Mouse (Mus musculus): ENCODE data around the gene Osbpl10. TPM values are rescaled to one million over a fixed set of nuclear protein-coding genes. Genes with fewer than 3 reads are reported as not detected.

Osbpl10 gene
- polyA plus RNA-seq, 1 experiment from 2014 or later, result 3.5 TPM

DNA sequence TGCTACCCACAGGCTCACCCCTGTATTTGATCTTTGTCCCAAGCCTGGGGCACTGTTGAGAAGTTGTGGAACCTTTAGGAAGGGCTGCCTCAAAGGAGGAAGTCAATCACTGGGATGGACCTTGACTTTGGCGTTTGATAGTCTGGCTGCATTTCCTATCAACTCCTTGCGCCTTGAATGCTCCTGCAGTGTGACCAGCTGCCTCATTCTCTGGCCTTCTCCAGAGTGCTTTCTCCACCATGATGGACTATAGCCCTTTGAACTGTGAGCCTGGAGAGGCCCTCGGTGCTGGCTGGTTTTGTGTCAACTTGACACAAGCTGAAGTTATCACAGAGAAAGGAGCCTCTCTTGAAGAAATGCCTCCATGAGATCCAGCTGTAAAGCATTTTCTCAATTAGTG lies 33.7 kb upstream of the Osbpl10 start:
- Histone ChIP-seq H3K4me3 (ENCODE audit: low read length) (no peak overlapping the region), H3K4me1 (ENCODE audit: control insufficient read depth, insufficient read depth, low read depth, low read length) (no peaks in the 10 kb centered on the region), H3K27me3 (replicated peaks; ENCODE audit: control insufficient read depth, insufficient read depth, low read length) (no peaks in the 10 kb centered on the region), H3K36me3 (ENCODE audit: control insufficient read depth, insufficient read depth, low read length) (no peaks in the 10 kb centered on the region), H3K9ac (ENCODE audit: low read depth, low read length) (no peak overlapping the region), H3K9me3 (ENCODE audit: control insufficient read depth, low read length) (0 out of 2 replicates have a peak, but pooled peaks cover 3% of the 10 kb centered on the region), H3K27ac (ENCODE audit: low read depth, low read length) (no peak overlapping the region), H3K4me2 (ENCODE audit: low read length) (no peak overlapping the region)
- 91% methylated on average over 3 of the region's 3 CpGs for WGBS
- ATAC-seq, result no peak

DNA sequence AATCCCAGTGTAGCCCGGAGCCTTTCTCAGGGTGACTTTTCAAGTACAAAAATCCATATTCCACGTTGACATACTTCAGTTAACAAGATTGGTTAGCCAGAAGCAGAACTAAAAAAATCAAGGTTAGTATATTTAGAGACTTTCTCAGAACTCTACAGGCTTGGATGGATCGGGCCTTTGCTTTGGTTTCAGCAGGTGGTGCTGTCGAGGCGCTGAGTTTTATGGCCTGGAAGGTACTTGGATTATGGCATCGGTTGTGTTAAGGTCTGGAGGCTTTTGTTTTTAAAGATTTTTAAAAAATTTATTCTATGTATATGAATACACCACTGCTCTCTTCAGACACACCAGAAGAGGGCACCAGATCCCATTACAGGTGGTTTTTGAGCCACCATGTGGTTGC lies 32.8 kb upstream of the Osbpl10 start:
- WGBS, result 85% methylated on average over 6 of the region's 6 CpGs
- no peak overlapping the region for H3K27ac ChIP-seq (ENCODE audit: low read depth, low read length)
- H3K4me3 ChIP-seq (ENCODE audit: low read length), result no peak overlapping the region
- no peaks in the 10 kb centered on the region for H3K4me1 ChIP-seq (ENCODE audit: control insufficient read depth, insufficient read depth, low read depth, low read length)
- no peaks in the 10 kb centered on the region for H3K36me3 ChIP-seq (ENCODE audit: control insufficient read depth, insufficient read depth, low read length)
- H3K9ac ChIP-seq (ENCODE audit: low read depth, low read length), result no peak overlapping the region
- H3K4me2 ChIP-seq (ENCODE audit: low read length), result no peak overlapping the region
- no peaks in the 10 kb centered on the region for H3K27me3 ChIP-seq (replicated peaks; ENCODE audit: control insufficient read depth, insufficient read depth, low read length)
- H3K9me3 ChIP-seq (ENCODE audit: control insufficient read depth, low read length), result 0 out of 2 replicates have a peak, but pooled peaks cover 3% of the 10 kb centered on the region
- no peak for ATAC-seq

DNA sequence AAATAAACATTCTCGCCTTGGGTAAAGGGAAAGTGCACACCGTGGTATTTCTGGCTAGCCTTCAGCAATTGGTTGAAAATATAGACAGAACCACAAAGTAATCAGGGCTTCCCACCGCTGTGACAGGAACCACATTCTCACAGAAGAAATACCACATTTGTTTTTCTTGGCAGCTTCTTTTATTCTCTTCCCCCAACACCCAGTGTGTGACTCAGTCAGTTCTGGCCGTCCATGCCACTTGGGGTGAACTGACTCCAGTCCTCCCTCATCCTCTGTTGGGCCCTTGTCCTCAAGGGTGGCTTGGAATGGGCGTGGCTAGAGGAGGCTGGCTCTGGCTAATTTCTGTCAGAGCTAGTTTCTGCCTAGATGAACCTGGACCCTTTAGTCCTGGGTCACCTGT lies 30.0 kb upstream of the Osbpl10 start:
- Histone ChIP-seq H3K9me3 (ENCODE audit: control insufficient read depth, low read length) (no peaks in the 10 kb centered on the region), H3K4me2 (ENCODE audit: low read length) (no peak overlapping the region), H3K36me3 (ENCODE audit: control insufficient read depth, insufficient read depth, low read length) (no peaks in the 10 kb centered on the region), H3K27me3 (replicated peaks; ENCODE audit: control insufficient read depth, insufficient read depth, low read length) (no peaks in the 10 kb centered on the region), H3K27ac (ENCODE audit: low read depth, low read length) (no peak overlapping the region), H3K4me1 (ENCODE audit: control insufficient read depth, insufficient read depth, low read depth, low read length) (no peaks in the 10 kb centered on the region), H3K4me3 (ENCODE audit: low read length) (no peak overlapping the region), H3K9ac (ENCODE audit: low read depth, low read length) (no peak overlapping the region)
- 39% methylated on average over 5 of the region's 5 CpGs for WGBS
- ATAC-seq, result no peak

DNA sequence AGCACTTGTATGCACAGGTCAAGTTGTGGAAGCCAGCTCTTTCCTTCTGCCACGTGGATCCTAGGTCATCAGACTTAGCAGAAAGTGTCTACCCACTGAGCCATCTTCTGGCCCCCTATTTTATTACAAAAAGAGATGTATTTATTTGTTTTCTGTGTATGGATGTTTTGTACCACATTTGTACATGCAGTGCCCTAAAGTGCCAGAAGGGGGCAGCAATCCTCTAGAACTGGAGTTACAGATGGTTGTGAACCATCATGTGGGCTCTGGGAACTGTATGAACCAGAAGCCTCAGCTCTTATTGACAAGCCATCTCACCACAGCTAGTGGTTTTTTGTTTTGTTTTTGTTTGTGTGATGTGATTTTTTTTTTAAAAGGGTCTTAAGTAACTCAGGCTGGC lies 25.5 kb upstream of the Osbpl10 start:
- no peaks in the 10 kb centered on the region for H3K36me3 ChIP-seq (ENCODE audit: control insufficient read depth, insufficient read depth, low read length)
- no peaks in the 10 kb centered on the region for H3K27me3 ChIP-seq (replicated peaks; ENCODE audit: control insufficient read depth, insufficient read depth, low read length)
- H3K27ac ChIP-seq (ENCODE audit: low read depth, low read length), result no peak overlapping the region
- no peak overlapping the region for H3K4me3 ChIP-seq (ENCODE audit: low read length)
- H3K4me2 ChIP-seq (ENCODE audit: low read length), result no peak overlapping the region
- no peak for ATAC-seq
- H3K4me1 ChIP-seq (ENCODE audit: control insufficient read depth, insufficient read depth, low read depth, low read length), result no peaks in the 10 kb centered on the region
- 29% methylated on average over 1 of the region's 1 CpGs for WGBS
- H3K9ac ChIP-seq (ENCODE audit: low read depth, low read length), result no peak overlapping the region
- H3K9me3 ChIP-seq (ENCODE audit: control insufficient read depth, low read length), result no peaks in the 10 kb centered on the region

DNA sequence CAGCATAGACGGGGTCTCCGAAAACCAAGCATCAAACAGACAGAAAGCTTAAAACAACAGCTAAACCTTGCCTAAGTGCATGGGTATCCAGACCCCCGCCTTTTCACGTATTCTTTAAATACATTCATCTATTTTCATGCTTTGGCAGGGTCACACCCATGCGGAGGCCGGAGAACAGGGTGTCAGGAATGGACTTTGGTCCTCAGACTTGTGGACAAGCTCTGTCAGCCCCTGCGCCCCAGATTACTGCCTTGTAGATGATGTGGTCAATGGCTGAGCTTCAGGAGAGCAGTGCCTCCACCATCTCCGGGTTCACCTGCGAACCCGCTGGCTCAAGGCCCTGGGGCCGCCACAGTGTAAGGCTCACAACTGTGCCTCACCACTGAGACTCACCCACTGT lies 23.0 kb upstream of the Osbpl10 start:
- WGBS, result 91% methylated on average over 11 of the region's 11 CpGs
- H3K9me3 ChIP-seq (ENCODE audit: control insufficient read depth, low read length), result no peaks in the 10 kb centered on the region
- no peaks in the 10 kb centered on the region for H3K27me3 ChIP-seq (replicated peaks; ENCODE audit: control insufficient read depth, insufficient read depth, low read length)
- no peaks in the 10 kb centered on the region for H3K4me1 ChIP-seq (ENCODE audit: control insufficient read depth, insufficient read depth, low read depth, low read length)
- ATAC-seq, result no peak
- no peak overlapping the region for H3K9ac ChIP-seq (ENCODE audit: low read depth, low read length)
- H3K36me3 ChIP-seq (ENCODE audit: control insufficient read depth, insufficient read depth, low read length), result no peaks in the 10 kb centered on the region
- H3K4me3 ChIP-seq (ENCODE audit: low read length), result no peak overlapping the region
- no peak overlapping the region for H3K27ac ChIP-seq (ENCODE audit: low read depth, low read length)
- no peak overlapping the region for H3K4me2 ChIP-seq (ENCODE audit: low read length)

DNA sequence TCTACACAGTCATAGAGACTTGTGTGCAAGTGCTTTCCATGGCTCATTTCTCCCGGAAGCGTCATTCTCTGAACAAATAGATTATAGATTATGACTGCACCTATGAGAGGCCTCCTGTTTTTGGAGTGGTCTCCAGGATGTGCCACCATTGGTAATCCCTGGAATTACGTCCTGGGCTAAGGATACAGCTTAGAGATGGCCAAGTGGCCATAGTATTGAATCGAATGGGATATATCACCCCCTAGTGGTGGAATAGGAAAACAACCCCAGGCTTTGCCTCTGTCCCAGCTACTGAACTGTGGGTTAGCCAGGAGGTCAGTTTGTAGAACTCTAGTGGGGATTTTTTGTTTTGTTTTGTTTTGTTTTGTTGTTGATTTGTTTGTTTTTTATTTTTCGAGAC lies 21.4 kb upstream of the Osbpl10 start:
- H3K4me3 ChIP-seq (ENCODE audit: low read length), result no peak overlapping the region
- H3K27me3 ChIP-seq (replicated peaks; ENCODE audit: control insufficient read depth, insufficient read depth, low read length), result no peaks in the 10 kb centered on the region
- WGBS, result 44% methylated on average over 5 of the region's 5 CpGs
- no peaks in the 10 kb centered on the region for H3K36me3 ChIP-seq (ENCODE audit: control insufficient read depth, insufficient read depth, low read length)
- H3K27ac ChIP-seq (ENCODE audit: low read depth, low read length), result no peak overlapping the region
- no peak; the same call in 1 of the 2 replicates for ATAC-seq
- H3K4me2 ChIP-seq (ENCODE audit: low read length), result no peak overlapping the region
- no peaks in the 10 kb centered on the region for H3K4me1 ChIP-seq (ENCODE audit: control insufficient read depth, insufficient read depth, low read depth, low read length)
- no peak overlapping the region for H3K9ac ChIP-seq (ENCODE audit: low read depth, low read length)
- peaks cover under 1% of the 10 kb centered on the region; the same call in 1 of the 2 replicates for H3K9me3 ChIP-seq (ENCODE audit: control insufficient read depth, low read length)

DNA sequence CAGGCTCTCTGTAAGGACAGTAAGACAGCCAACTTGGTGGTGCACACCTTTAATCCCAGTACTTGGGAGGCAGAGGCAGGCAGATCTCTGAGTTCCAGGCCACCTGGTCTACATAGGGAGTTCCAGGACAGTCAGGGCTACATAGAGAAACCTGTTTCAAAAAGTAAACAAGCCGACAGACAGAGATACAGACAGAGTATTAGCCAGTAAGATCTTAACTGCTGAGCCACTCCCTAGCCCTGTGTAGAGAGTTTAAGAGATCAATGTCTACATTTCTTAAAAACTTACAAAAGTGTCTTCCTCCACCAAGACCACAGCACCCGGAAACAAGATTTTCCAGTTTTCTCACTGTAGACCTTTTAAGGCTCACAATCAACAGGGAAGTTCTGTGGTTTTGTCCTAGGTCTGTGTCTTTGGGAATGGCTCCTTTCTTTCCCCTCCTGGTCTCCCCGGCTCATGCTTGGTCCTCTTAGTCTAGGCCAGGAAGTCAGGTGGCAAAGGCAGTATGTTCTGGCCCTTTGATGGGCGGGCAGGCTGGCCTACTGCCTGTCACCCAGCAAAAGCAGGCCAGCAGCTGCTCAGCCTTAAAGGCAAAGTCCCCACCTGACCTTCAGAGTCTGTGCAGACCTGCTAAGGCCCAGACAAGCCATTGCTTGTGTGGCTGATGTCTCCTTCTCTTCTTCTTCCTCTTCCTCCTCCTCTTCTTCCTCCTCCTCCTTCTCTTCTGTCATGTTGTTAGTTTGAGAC lies 18.2 kb upstream of the Osbpl10 start:
- Histone ChIP-seq H3K36me3 (ENCODE audit: control insufficient read depth, insufficient read depth, low read length) (no peaks in the 10 kb centered on the region), H3K27me3 (replicated peaks; ENCODE audit: control insufficient read depth, insufficient read depth, low read length) (no peaks in the 10 kb centered on the region), H3K9ac (ENCODE audit: low read depth, low read length) (no peak overlapping the region), H3K9me3 (ENCODE audit: control insufficient read depth, low read length) (peaks cover 5% of the 10 kb centered on the region; the same call in 1 of the 2 replicates), H3K4me3 (ENCODE audit: low read length) (no peak overlapping the region), H3K27ac (ENCODE audit: low read depth, low read length) (no peak overlapping the region), H3K4me2 (ENCODE audit: low read length) (no peak overlapping the region), H3K4me1 (ENCODE audit: control insufficient read depth, insufficient read depth, low read depth, low read length) (no peaks in the 10 kb centered on the region)
- ATAC-seq, result no peak
- 88% methylated on average over 4 of the region's 4 CpGs for WGBS

DNA sequence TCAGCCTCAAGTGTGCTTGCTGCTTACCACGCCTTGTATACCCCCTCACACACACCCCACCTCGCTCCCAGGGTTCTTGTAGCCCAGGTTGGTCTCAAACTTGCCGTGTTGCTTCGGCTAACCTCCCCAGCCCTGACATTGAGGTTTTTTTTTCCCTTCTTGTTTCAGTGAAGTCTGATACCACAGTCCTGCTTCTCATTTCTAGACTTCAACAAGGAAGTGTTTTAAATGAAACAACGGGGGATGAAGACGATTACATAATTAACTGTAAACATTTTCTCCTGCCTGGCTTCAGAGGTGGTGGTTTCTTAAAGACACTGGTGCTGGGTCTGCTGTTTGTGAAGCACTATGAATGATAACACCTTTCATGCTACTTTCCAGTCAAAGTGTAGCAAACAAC lies 17.5 kb upstream of the Osbpl10 start:
- Histone ChIP-seq H3K9me3 (ENCODE audit: control insufficient read depth, low read length) (peaks cover 5% of the 10 kb centered on the region; the same call in 1 of the 2 replicates), H3K27ac (ENCODE audit: low read depth, low read length) (no peak overlapping the region), H3K27me3 (replicated peaks; ENCODE audit: control insufficient read depth, insufficient read depth, low read length) (no peaks in the 10 kb centered on the region), H3K4me1 (ENCODE audit: control insufficient read depth, insufficient read depth, low read depth, low read length) (no peaks in the 10 kb centered on the region), H3K36me3 (ENCODE audit: control insufficient read depth, insufficient read depth, low read length) (no peaks in the 10 kb centered on the region), H3K4me2 (ENCODE audit: low read length) (no peak overlapping the region), H3K4me3 (ENCODE audit: low read length) (no peak overlapping the region), H3K9ac (ENCODE audit: low read depth, low read length) (no peak overlapping the region)
- ATAC-seq, result no peak
- WGBS, result 91% methylated on average over 6 of the region's 6 CpGs

DNA sequence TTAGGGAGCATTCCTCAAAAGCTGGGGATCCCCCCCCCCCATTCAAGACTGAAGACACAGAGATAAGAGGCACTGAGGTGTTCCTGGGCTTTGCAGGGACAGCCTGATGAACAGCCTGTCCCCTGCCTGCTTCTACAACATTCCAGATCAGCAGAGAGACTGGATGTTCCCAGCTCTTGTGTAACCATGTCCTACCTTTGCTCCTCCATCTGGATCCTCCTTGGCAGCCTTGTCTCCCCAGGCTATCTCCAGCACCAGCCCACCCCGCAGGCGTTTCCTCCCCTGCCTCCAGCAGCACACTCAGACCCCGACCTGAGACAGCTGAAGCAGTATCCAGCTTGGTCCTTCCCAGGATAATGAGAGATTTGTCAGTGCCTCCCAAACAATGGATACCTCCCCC lies 14.3 kb upstream of the Osbpl10 start:
- Histone ChIP-seq H3K4me1 (ENCODE audit: control insufficient read depth, insufficient read depth, low read depth, low read length) (no peaks in the 10 kb centered on the region), H3K9me3 (ENCODE audit: control insufficient read depth, low read length) (peaks cover 5% of the 10 kb centered on the region; the same call in 1 of the 2 replicates), H3K36me3 (ENCODE audit: control insufficient read depth, insufficient read depth, low read length) (no peaks in the 10 kb centered on the region), H3K9ac (ENCODE audit: low read depth, low read length) (no peak overlapping the region), H3K27me3 (replicated peaks; ENCODE audit: control insufficient read depth, insufficient read depth, low read length) (no peaks in the 10 kb centered on the region), H3K27ac (ENCODE audit: low read depth, low read length) (no peak overlapping the region), H3K4me3 (ENCODE audit: low read length) (no peak overlapping the region), H3K4me2 (ENCODE audit: low read length) (no peak overlapping the region)
- no peak for ATAC-seq
- WGBS, result 62% methylated on average over 3 of the region's 3 CpGs

Data from hindbrain, embryonic 16.5 days (tissue).